Mouse (Mus musculus) CD4-positive naive resting alpha-beta T cell, adult 76 days (primary cell): ENCODE data around the gene Sbf2. TPM values are rescaled to one million over a fixed set of nuclear protein-coding genes. Genes with fewer than 3 reads are reported as not detected.

Experiments
- total RNA-seq: library from RNA; stranded (reverse); gene quantifications from one replicate; pipeline ENCODE4 v1.2.4, GENCODE M21; 2023

Gene Sbf2
- 11.4 TPM for total RNA-seq

GRCm38 (mm10) chr7:110614133-110615063 is at the start of gene Sbf2:
TSS of gene Sbf2 (minus strand) at chr7:110614922.

GRCm38 (mm10) chr7:110627486-110628272 is 13.0 kb upstream of the Sbf2 start, which contains the start of gene Adm:
TSS of gene Adm (plus strand) at chr7:110627661.

Other genes starting within 250 kb of the Sbf2 start
- gene Adm, start 12.7 kb upstream of the Sbf2 start, total RNA-seq, result 3.1 TPM
- 14.3 TPM for gene Ampd3, start 153.3 kb upstream of the Sbf2 start, total RNA-seq
- gene Rnf141, start 229.5 kb upstream of the Sbf2 start, total RNA-seq, result 19.2 TPM
- gene Lyve1, start 248.3 kb upstream of the Sbf2 start, total RNA-seq, result not detected